Mouse (Mus musculus) liver, embryonic 14.5 days (tissue): ENCODE measurements around the gene Fkbpl. TPM values are rescaled to one million over a fixed set of nuclear protein-coding genes. Genes with fewer than 3 reads are reported as not detected.

Source experiments
- ATAC-seq: fragments of 200-750 bp; cut with Nextera tagmentation; 2 replicates; pipeline ENCODE4 v1.8.0; 2017; ENCODE audit warnings: moderate number of reproducible peaks, mild to moderate bottlenecking, moderate library complexity; ENCODE audit not compliant: insufficient read depth
- DNase-seq, 3 experiments: peaks; one replicate each; pipeline ENCODE4 v3.0.0-alpha.2; 2012 to 2013; ENCODE audit warnings: low read depth in 3 of 3, low spot score in 3 of 3
- H3K27ac ChIP-seq: fragments of 300-500 bp; sonication (generic); 2 replicates; pipeline ENCODE4 v1.5.1; 2014; ENCODE audit warnings: moderate library complexity, mild to moderate bottlenecking, control low read depth, inconsistent platforms
- H3K27me3 ChIP-seq: fragments of 300-500 bp; sonication (generic); 2 replicates; pipeline ENCODE4 v1.6.1; 2014; ENCODE audit warnings: mild to moderate bottlenecking, low read length, moderate library complexity; ENCODE audit not compliant: control insufficient read depth, insufficient read depth
- H3K36me3 ChIP-seq: fragments of 300-500 bp; sonication (generic); replicated peaks from 2 replicates; pipeline ENCODE4 v1.6.1; 2014; ENCODE audit warnings: low read depth; ENCODE audit not compliant: control insufficient read depth, insufficient read depth
- H3K4me1 ChIP-seq, 2 experiments: fragments of 200-500 bp in 1 of 2; fragments of 300-500 bp in 1 of 2; sonication (generic) in 1 of 2; replicated peaks; 2 replicates each; pipeline ENCODE4 v1.6.1; 2012 to 2014; ENCODE audit warnings: antibody characterized with exemption in 1 of 2, inconsistent platforms in 1 of 2, low read length in 1 of 2; ENCODE audit not compliant: control insufficient read depth in 2 of 2, insufficient read depth in 2 of 2
- H3K4me2 ChIP-seq: fragments of 300-500 bp; sonication (generic); 2 replicates; pipeline ENCODE4 v1.6.1; 2014; ENCODE audit warnings: low read depth, mild to moderate bottlenecking, control low read depth, moderate library complexity
- H3K4me3 ChIP-seq, 2 experiments: fragments of 200-500 bp in 1 of 2; fragments of 300-500 bp in 1 of 2; sonication (generic) in 1 of 2; 2 replicates each; pipeline ENCODE4 v1.5.1; 2012 to 2014; ENCODE audit warnings: low read depth in 2 of 2, low read length in 2 of 2, mild to moderate bottlenecking in 2 of 2, control low read depth in 1 of 2, inconsistent platforms in 1 of 2, moderate library complexity in 1 of 2; ENCODE audit not compliant: insufficient read depth in 1 of 2
- H3K9ac ChIP-seq: fragments of 300-500 bp; sonication (generic); replicated peaks from 2 replicates; pipeline ENCODE4 v1.6.1; 2014; ENCODE audit warnings: mild to moderate bottlenecking, control low read depth, moderate library complexity
- H3K9me3 ChIP-seq: fragments of 300-500 bp; sonication (generic); 2 replicates; pipeline ENCODE4 v1.6.1; 2016; ENCODE audit warnings: low read length, mixed read lengths; ENCODE audit not compliant: control insufficient read depth
- CTCF ChIP-seq: IDR thresholded peaks from 2 replicates; pipeline ENCODE4 v1.5.1; 2016; ENCODE audit warnings: antibody characterized with exemption, low read depth, control low read depth
- EP300 ChIP-seq: IDR thresholded peaks from 2 replicates; pipeline ENCODE4 v1.6.1; 2016; ENCODE audit warnings: antibody characterized with exemption, low read depth
- WGBS: fragments of 180-500 bp; shearing (Covaris S2); extraction: QIAGEN DNeasy Blood & Tissue Kit; methylation state at CpG from one replicate; pipeline ENCODE4 v1.1.7; 2014; ENCODE audit not compliant: insufficient replicate concordance; 5-methylcytosine and 5-hydroxymethylcytosine counted together
- polyA plus RNA-seq, 2 experiments: library from polyadenylated mRNA; depleted of rRNA in 1 of 2; stranded (reverse) in 1 of 2; unstranded in 1 of 2; fragments of >200 nt; fragmentation: Nextera tagmentation in 1 of 2; extraction: Ambion mirVana in 1 of 2; gene quantifications; 2 replicates each; pipeline versions ENCODE4 v1.2.1 to v1.2.3; 2012 to 2014

The Fkbpl gene
- polyA plus RNA-seq, 2 experiments = 1.6 to 2.9 TPM

DNA sequence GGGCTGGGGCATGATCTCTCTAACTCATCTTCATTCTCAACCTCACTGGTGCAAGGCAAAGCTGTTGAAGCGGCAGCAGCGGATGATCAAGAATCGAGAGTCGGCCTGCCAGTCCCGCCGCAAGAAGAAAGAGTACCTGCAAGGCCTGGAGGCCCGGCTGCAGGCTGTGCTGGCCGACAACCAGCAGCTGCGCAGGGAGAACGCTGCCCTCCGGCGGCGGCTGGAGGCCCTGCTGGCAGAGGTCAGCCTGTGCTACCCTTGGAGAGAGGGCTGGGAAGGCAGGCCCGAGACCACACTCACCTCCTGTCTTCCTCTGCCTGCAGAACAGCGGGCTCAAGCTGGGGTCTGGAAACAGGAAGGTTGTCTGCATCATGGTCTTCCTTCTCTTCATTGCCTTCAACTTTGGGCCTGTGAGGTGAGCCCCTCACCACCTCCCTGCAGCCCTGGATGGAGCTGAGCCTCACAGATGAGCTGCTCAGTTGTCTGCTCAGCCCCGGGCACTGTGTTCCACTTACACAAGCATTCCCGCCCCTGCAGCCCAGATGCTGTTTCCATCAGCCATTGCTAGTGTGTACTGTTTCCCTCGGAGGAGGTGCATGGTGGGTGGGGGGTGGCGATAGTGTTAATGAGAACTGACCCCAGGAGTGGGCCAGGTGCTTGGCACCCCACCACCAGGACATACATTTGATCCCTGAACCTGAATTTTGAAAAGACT, 7.1 kb downstream of the Fkbpl start:
- H3K36me3 ChIP-seq = peaks cover 2% of the 10 kb centered on the region
- H3K27me3 ChIP-seq = no peaks in the 10 kb centered on the region
- no peak overlapping the region for H3K9ac ChIP-seq
- WGBS = 56% methylated on average over 19 of the region's 19 CpGs
- H3K4me2 ChIP-seq = no peak overlapping the region
- DNase-seq (no peak), ATAC-seq (no peak)
- peaks cover 3 to 7% of the 10 kb centered on the region in 2 experiments for H3K4me1 ChIP-seq
- H3K4me3 ChIP-seq = no peak overlapping the region
- TF ChIP-seq CTCF (peak; percentile 81), EP300 (no peak)
- no peaks in the 10 kb centered on the region for H3K9me3 ChIP-seq
- no peak overlapping the region for H3K27ac ChIP-seq

DNA sequence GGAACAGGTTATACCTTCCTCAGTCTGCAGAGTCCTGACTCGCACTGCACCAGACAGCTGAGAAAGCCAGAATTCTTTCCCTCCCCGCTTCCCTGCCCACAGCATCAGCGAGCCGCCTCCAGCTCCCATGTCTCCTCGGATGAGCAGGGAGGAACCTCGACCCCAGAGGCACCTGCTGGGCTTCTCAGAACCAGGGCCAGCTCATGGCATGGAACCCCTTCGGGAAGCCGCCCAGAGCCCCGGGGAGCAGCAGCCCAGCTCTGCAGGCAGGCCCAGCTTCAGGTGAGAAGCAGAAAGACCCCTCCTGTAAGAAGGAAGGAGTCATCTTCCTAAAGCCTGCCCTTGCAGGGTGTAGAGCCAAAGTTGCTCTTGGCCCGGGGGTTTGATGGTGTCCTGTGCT, 8.0 kb downstream of the Fkbpl start:
- TF ChIP-seq CTCF (no peak), EP300 (no peak)
- no peak overlapping the region for H3K4me2 ChIP-seq
- H3K9ac ChIP-seq = no peak overlapping the region
- peaks cover 2% of the 10 kb centered on the region; the same call in 1 of the 2 replicates for H3K27me3 ChIP-seq
- no peak overlapping the region for H3K4me3 ChIP-seq
- peaks cover 2% of the 10 kb centered on the region for H3K36me3 ChIP-seq
- 74% methylated on average over 10 of the region's 10 CpGs for WGBS
- H3K9me3 ChIP-seq = no peaks in the 10 kb centered on the region
- ATAC-seq (no peak), DNase-seq (no peak)
- H3K27ac ChIP-seq = no peak overlapping the region
- H3K4me1 ChIP-seq = peaks cover 3 to 6% of the 10 kb centered on the region in 2 experiments

DNA sequence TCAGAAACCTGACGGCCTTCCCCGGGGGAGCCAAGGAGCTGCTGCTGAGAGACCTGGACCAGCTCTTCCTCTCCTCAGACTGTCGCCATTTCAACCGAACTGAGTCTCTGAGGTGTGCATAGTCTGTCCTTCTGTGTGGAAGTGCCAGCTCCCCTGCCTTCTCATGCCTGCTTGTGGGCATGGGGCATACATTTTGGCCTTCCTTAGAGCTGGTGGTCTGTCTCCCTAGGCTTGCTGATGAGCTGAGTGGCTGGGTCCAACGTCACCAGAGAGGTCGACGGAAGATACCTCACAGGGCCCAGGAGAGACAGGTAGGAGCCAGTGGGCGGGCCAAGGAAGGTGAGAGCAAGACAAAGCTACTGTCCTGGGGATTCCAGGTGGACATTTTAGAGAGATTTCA, 8.4 kb downstream of the Fkbpl start:
- H3K27ac ChIP-seq = no peak overlapping the region
- no peak for TF ChIP-seq CTCF
- no peak for TF ChIP-seq EP300
- H3K4me2 ChIP-seq = no peak overlapping the region
- WGBS = 82% methylated on average over 8 of the region's 8 CpGs
- H3K4me1 ChIP-seq = peaks cover 1 to 2% of the 10 kb centered on the region in 2 experiments; a peak in 3 of 4 replicates
- H3K36me3 ChIP-seq = peaks cover 2% of the 10 kb centered on the region
- DNase-seq (no peak), ATAC-seq (no peak)
- H3K9ac ChIP-seq = no peak overlapping the region
- H3K4me3 ChIP-seq = no peak overlapping the region
- H3K9me3 ChIP-seq = no peaks in the 10 kb centered on the region
- H3K27me3 ChIP-seq = peaks cover 3% of the 10 kb centered on the region; the same call in 1 of the 2 replicates

DNA sequence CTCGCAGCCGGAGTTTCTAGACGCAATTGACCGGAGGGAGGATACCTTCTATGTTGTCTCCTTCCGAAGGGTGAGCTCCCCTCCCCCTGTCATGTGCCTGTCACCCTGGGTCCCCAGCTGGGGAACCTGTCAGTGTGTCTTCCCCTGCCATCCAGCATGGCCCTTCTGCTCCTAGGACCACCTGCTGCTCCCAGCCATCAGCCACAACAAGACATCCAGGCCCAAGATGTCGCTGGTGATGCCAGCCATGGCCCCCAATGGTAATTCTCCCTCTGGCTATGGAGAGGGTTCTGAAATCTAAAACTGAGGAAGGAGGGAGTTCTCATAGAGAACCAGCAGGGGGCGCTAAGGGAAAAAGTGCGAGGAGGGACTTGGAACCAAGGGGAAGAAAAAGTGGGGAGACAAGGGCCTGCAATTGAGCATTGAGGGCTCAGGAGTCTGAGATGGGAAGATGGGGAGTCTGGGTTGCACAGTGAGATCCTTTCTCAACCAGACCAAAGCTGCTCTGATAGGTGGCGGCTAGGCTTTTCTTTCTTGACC, 9.3 kb downstream of the Fkbpl start:
- Histone ChIP-seq H3K4me3 (no peak overlapping the region), H3K4me2 (no peak overlapping the region), H3K9me3 (no peaks in the 10 kb centered on the region), H3K36me3 (peaks cover 2% of the 10 kb centered on the region; the same call in 1 of the 2 replicates), H3K4me1 (no peaks in the 10 kb centered on the region), H3K9ac (no peak overlapping the region), H3K27me3 (peaks cover 3% of the 10 kb centered on the region; the same call in 1 of the 2 replicates), H3K27ac (no peak overlapping the region)
- ATAC-seq (no peak), DNase-seq (peak in 1 of 3 experiments; percentile 24)
- no peak for TF ChIP-seq EP300
- peak; percentile 86 for TF ChIP-seq CTCF
- WGBS = 53% methylated on average over 9 of the region's 9 CpGs

DNA sequence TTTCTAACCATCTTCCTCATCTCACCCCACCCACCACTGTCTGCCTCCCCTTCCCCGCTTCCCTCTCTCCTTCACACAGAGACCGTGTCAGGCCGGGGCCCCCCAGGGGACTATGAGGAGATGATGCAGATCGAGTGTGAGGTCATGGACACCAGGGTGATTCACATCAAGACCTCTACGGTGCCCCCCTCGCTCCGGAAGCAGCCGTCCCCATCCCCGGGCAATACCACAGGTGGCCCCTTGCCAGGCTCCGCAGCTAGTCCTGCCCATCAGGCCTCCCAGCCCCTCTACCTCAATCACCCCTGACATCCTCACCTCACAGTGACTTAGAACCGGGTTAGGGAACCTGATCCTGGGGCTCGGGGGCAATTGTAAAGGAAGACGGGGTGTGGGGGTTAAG, 9.8 kb downstream of the Fkbpl start:
- no peak for TF ChIP-seq CTCF
- no peak for TF ChIP-seq EP300
- no peaks in the 10 kb centered on the region for H3K9me3 ChIP-seq
- WGBS = 83% methylated on average over 13 of the region's 13 CpGs
- H3K4me1 ChIP-seq = no peaks in the 10 kb centered on the region
- peaks cover 3% of the 10 kb centered on the region; the same call in 1 of the 2 replicates for H3K27me3 ChIP-seq
- ATAC-seq (no peak), DNase-seq (no peak)
- H3K9ac ChIP-seq = no peak overlapping the region
- no peak overlapping the region for H3K4me3 ChIP-seq
- no peak overlapping the region for H3K4me2 ChIP-seq
- peaks cover 2% of the 10 kb centered on the region; the same call in 1 of the 2 replicates for H3K36me3 ChIP-seq
- no peak overlapping the region for H3K27ac ChIP-seq
